Mouse (Mus musculus): ENCODE measurements around the gene Frmd5.
"Not testable (repeated sequence)": the region's sequence is repeated elsewhere in the genome, so short reads cannot be mapped to it uniquely, and the experiment has no call there.

The Frmd5 gene

GRCm38 (mm10) chr2:121806959-121807653 is at the start of gene Frmd5:
TSS of gene Frmd5 (minus strand) at chr2:121807087.
- in situ Hi-C loops (cut with MboI, MseI) = no loop called here

- in situ Hi-C loops (cut with MboI, MseI) = no loop called here
Measured at GRCm38 (mm10) chr2:121853974-121854373, 47.1 kb upstream of the Frmd5 start.

GRCm38 (mm10) chr2:121852045-121852444 is 45.2 kb upstream of the Frmd5 start:
- in situ Hi-C loops (cut with MboI, MseI) = no loop called here

- in situ Hi-C loops (cut with MboI, MseI) = no loop called here
Measured at GRCm38 (mm10) chr2:121846050-121846449, 39.2 kb upstream of the Frmd5 start.

- in situ Hi-C loops (cut with MboI, MseI) = no loop called here
Measured at GRCm38 (mm10) chr2:121842249-121842648, 35.4 kb upstream of the Frmd5 start.

- in situ Hi-C loops (cut with MboI, MseI) = no loop called here
Measured at GRCm38 (mm10) chr2:121841453-121841852, 34.6 kb upstream of the Frmd5 start.

- in situ Hi-C loops (cut with MboI, MseI) = loop anchor here (10.0 kb wide), 1 partner anchor 260 kb away; no protein-coding TSS in a partner anchor
Measured at GRCm38 (mm10) chr2:121834926-121835325, 28.0 kb upstream of the Frmd5 start.

- in situ Hi-C loops (cut with MboI, MseI) = loop anchor here (10.0 kb wide), 1 partner anchor 258 kb away; no protein-coding TSS in a partner anchor
Measured at GRCm38 (mm10) chr2:121832484-121832894, 25.6 kb upstream of the Frmd5 start.

GRCm38 (mm10) chr2:121828411-121828810 is 21.5 kb upstream of the Frmd5 start:
- in situ Hi-C loops (cut with MboI, MseI) = no loop called here

GRCm38 (mm10) chr2:121826189-121826588 is 19.3 kb upstream of the Frmd5 start:
- in situ Hi-C loops (cut with MboI, MseI) = no loop called here

- in situ Hi-C loops (cut with MboI, MseI) = no loop called here
Measured at GRCm38 (mm10) chr2:121824653-121825052, 17.8 kb upstream of the Frmd5 start.

GRCm38 (mm10) chr2:121821787-121822186 is 14.9 kb upstream of the Frmd5 start:
- in situ Hi-C loops (cut with MboI, MseI) = no loop called here

GRCm38 (mm10) chr2:121810876-121811275 is 4.0 kb upstream of the Frmd5 start:
- in situ Hi-C loops (cut with MboI, MseI) = not testable (repeated sequence)

- in situ Hi-C loops (cut with MboI, MseI) = no loop called here
Measured at GRCm38 (mm10) chr2:121809126-121809525, 2.2 kb upstream of the Frmd5 start.

- in situ Hi-C loops (cut with MboI, MseI) = no loop called here
Measured at GRCm38 (mm10) chr2:121806171-121806943, 530 bp downstream of the Frmd5 start.

- in situ Hi-C loops (cut with MboI, MseI) = no loop called here
Measured at GRCm38 (mm10) chr2:121799051-121799450, 7.8 kb downstream of the Frmd5 start.

- in situ Hi-C loops (cut with MboI, MseI) = no loop called here
Measured at GRCm38 (mm10) chr2:121795995-121796394, 10.9 kb downstream of the Frmd5 start.

GRCm38 (mm10) chr2:121789777-121790176 is 17.1 kb downstream of the Frmd5 start:
- in situ Hi-C loops (cut with MboI, MseI) = no loop called here

- in situ Hi-C loops (cut with MboI, MseI) = no loop called here
Measured at GRCm38 (mm10) chr2:121788415-121788814, 18.5 kb downstream of the Frmd5 start.

- in situ Hi-C loops (cut with MboI, MseI) = no loop called here
Measured at GRCm38 (mm10) chr2:121787767-121788166, 19.1 kb downstream of the Frmd5 start.

GRCm38 (mm10) chr2:121787271-121787670 is 19.6 kb downstream of the Frmd5 start:
- in situ Hi-C loops (cut with MboI, MseI) = no loop called here

- in situ Hi-C loops (cut with MboI, MseI) = no loop called here
Measured at GRCm38 (mm10) chr2:121776219-121776618, 30.7 kb downstream of the Frmd5 start.

- in situ Hi-C loops (cut with MboI, MseI) = no loop called here
Measured at GRCm38 (mm10) chr2:121764851-121765250, 42.0 kb downstream of the Frmd5 start.

All from T-helper 1 cell (primary cell).